Mouse (Mus musculus) neutrophil, adult 5-6 weeks (primary cell): Measurements from ENCODE around the gene Gapdhs. TPM values are rescaled to one million over a fixed set of nuclear protein-coding genes. Genes with fewer than 3 reads are reported as not detected.
"Not testable (repeated sequence)": the region's sequence is repeated elsewhere in the genome, so short reads cannot be mapped to it uniquely, and the experiment has no call there.

ENCODE experiments used
- ATAC-seq: fragments of 151-379, 151-347 bp; 2 replicates; pipeline ENCODE4 v1.8.0; 2017; ENCODE audit warnings: mild to moderate bottlenecking, moderate TSS enrichment; ENCODE audit not compliant: insufficient number of reproducible peaks, poor library complexity, low FRiP score, severe bottlenecking; ENCODE audit errors: extremely low read depth
- total RNA-seq: library from RNA; stranded (forward); fragments of 200-1000 nt; gene quantifications from 2 replicates; pipeline ENCODE4 v1.2.3, GENCODE M21; 2017

Gene Gapdhs
- total RNA-seq, 1 experiment from 2014 or later = not detected

DNA sequence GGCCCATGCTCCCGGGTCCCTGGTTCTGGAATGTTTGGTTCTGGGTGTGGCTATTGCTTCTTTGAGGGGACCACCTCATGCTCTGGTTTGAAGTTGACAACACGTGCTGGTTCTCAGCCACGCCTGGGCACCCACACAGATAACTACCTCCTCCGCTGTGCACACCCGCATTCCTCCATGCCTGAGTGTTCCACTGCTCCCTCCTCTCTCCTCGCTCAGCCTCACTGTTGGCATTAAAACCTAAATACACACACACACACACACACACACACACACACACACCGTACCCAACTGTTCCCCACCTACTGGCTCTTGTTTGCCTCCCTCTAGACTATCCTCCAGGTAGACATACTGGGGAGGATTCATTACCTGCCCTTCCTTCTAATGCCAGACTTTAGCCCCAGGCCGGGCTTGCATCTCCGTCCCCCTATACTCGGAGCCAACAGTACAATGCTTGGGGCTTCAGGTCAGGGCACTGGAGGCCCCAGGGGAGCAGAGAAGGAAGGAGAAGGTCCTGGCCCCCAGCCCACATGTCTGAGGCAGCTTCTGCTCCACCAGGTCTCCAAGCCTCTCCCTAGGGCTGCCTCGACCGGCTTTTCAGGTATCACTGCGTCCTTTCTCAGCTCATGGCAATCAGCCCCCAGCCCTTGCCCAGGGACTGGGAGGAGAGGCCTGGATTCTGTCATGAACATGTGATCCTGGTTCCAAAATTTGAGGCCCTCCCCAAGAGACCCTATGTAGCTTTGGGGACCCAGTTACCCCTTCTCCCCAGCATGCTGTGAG, 6.5 kb upstream of the Gapdhs start:
- no peak for ATAC-seq

DNA sequence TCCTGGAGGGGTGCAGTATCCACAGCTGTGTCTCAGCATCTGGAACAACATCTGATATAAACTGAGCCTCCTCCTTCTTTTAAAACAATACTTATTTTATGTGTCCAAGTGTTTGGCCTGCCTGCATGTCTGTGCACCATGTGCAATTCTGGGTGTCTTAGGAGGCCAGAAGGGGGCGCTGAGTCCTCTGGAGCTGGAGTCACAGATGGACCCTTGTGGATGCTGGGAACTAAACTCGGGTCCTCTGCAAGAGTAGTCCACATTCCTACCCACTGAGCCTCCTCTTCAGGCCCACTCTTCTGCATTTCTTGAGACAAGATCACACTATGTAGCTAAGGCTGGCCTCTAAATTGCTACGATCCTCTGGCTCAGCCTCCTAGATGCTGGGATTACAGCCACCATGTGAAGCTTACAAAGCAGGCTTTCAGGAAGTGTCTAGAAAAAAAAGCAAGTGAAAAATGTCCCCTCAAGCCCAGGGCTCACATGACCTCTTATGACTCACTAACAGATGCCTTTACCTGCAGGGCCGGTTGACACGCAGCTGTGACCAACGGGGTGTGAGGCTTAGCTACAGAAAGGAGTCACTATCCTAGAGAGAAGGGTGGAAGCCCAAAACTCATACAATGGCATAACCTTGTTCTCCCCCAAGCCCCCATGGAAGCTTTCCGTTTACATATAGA, 4.2 kb upstream of the Gapdhs start:
- no peak for ATAC-seq

DNA sequence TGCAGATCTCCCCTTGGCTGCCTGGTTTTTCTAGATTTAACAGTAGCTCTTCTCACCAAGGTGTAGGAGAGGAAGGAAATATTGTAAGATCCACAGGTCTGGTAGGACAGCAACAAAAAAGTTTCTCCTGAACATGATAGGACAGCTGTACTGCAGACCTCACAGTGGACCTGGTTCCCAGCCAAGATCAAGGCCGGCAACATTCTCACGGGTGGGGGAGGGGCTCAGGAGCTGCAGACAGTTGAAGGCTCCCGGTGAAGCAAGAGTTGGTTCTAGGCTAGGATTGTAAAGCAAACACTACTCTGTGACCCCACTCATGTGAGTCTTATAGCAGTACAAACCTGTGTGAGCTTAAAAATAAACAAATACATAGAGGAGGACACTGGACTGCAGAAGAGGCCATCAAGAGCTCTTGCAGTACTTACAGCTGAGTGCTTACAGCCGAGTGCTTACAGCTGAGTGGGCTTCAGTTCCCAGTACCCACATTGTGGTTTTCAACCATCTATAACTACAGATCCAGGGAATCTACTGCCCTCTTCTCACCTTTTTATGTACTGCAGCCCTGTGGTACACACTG, 629 bp upstream of the Gapdhs start:
- ATAC-seq = no peak

DNA sequence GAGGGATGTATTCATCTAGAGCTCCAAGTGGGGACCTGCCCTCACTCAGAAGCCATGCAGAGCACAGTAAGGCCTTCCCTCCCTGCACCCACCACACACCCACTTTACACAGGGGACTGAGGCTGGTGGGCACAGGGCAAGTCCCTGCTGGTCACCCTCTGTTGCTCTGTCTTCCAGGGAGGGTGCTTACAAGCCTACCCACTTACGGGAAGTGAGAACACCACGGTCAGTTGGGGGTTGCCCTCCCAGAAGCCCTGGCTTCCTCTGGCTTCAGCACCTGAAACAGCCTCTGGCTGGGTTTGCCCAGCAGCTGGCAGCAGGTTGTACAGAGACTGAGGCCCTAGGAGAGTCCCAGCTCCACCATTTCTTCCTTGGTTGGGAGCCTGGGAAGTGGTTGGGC, 911 bp downstream of the Gapdhs start:
- ATAC-seq = peak; percentile 42; the same call in 1 of the 2 replicates

DNA sequence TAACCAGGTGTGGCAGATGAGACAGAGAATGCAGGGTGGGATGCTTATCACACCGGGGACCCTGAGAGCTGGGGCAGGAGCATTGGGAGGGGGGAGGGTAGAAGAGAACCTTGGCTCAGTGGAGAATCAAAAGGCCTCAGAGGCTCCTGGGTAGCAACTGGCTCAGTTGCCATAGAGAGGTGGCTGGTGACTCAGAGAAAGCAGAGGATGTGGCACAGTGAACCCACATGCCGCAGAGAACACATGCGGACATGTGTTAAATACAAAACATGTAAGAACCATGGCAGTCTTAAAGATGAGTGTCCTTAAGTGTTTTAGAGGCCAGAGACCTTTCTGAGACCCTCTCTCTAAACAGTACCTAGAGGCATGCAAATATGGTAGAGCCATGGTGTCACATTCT, 7.3 kb downstream of the Gapdhs start:
- ATAC-seq = no peak

DNA sequence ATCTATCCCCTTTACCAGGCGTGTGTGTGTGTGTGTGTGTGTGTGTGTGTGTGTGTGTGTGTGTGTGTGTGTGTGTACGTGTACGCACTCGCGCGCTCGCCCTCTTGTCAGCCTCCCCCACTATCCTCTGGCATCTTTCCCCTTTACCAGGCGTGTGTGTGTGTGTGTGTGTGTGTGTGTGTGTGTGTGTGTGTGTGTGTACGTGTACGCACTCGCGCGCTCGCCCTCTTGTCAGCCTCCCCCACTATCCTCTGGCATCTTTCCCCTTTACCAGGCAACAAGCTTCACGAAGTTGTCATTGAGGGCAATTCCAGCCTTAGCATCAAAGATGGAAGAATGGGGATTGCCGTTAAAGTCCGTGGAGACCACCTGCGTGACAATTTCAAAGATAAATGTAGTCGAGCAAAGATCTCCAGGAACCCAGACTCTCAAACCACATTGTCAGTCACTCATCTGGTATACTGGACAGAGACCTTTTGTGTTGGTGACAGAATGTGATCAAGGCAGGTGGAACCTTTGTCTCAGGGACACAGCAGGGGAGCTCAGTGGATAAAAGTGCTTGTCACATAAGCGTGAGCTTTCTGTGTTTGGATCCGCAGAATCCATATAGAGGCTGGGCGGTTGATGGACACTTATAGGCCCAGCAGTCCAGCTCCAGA, 13.3 kb downstream of the Gapdhs start:
- ATAC-seq = not testable (repeated sequence)

DNA sequence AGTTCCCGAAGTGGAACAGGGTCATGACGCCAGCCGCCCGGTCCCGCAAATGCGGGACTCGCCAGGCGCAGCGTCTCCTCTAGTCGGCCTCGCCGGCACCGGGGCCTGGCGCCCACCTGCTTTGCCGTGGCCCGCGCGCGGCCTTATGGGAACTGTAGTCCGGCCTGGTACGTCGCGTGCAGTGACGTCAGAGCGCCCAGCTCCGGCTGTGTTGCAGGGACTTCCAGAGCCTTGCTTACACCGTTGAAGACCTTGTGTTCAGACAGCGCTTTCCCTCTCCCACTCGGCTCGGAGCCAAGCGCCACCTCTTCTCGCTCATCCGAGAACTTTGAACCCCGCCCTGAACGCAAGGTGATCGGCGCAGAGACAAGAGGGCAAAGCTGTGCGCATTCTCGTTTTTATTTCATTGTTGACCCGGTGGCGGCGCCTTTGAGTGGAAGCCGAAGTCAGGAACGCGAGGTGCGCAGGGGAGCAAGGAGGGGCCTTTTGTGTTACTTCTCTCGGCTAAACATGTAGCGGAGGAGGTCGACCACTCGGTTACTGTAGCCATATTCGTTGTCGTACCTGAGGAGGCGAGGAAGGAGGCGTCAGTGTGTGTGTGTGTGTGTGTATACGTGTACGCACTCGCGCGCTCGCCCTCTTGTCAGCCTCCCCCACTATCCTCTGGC, 14.0 kb downstream of the Gapdhs start, which contains the start of gene Tmem147:
Tmem147 (minus strand) TSS at position 145 of the 668 bp plus-strand sequence.
- ATAC-seq = peak; percentile 85

DNA sequence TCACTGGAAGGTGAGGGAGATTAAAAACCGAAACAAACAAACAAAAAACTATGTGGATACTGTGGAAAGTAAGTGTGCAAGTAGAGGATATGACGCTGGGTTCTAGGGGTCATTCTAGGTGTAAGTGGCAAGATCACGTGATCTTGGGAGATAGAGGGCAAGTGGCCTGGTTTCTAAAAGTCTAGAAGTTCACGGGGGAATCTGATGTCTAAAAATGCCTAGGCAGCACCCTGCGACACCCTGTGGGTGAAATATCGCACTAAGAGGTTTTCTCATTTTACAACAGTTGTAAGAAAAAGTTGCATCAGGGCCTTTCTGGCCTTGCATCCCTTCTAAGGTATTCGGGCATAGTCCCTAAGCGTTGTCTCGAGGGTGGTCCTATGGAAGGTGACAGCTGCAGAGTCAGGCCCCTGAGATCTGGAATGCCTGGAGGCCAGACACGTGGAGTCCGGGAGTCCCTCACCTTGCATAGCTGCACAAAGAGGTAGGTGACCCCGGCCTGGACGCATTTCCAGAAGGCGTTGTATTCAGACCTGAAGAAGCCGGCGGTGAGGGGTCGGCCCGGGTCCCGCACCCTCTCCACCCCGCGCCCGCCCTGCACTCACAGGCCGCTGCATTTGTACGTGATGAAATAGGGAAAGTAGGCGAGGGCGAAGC, 14.6 kb downstream of the Gapdhs start:
- ATAC-seq = no peak

DNA sequence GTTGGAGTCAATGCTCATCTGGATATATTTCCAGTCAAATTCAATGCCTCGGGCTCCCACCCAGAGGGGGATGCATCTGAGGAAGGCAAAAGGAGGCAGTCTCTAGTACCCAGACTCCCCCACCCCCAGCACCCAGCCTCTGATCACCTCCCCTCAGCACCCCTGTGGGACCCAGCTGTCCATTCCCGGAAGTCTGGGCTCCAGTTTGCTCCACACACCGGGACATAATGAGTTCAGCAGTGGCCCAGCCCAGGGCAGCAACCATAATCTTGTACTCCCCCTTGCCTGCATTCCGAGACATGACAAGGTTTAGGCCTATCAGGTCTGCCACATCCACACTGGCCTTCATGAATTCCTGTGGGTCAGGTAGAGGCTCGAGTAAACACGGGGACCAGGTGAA, 15.3 kb downstream of the Gapdhs start:
- ATAC-seq = no peak

DNA sequence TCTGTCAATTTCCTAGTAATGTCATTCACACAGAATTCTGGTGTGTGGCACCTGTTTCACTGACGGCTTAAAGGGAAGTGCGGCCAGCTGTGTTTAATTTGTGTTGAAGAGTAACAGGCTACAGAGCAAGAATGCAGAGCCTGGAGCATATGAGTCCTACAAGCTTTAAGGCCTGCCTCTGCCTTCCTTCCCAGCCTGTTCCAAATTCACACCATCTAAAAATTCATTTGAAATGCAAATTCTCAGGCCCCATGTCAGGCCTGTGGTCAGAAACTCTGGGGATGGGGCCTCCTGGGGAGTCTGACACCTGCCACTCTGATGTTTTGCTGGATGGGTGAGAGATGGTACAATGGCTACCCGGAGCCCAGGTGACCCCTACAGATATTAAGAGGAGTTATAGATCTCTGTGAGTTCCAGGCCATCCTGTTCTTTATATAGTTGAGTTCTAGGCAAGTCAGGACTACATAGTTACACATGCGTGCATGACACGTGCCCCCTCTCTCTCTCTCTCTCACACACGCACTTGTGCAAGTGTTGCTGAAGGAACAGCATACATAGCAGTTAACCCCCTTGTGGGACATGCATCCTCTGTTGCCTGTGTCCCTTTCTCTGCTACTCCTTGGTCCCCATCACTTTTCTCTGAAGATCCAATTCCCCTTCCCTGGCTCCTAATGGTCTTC, 20.1 kb downstream of the Gapdhs start:
- ATAC-seq = no peak

DNA sequence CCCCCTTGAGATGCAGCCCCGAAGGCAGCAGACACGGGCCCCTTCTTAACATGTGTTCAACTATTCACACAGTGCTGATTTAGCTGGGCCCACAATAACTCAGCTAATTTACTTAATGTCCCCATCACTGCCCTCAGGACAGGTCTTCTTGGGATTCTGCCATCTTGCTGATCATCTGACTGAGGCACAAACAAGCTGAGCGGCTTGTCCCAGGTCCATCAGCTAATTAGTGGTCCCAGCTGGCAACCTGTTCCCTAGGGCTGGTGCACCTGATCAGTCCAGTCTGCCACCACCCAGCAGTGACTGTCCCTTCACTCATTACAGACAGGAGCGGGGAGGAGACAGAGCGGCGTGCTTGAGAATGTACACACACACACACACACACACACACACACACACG, 22.2 kb downstream of the Gapdhs start:
- no peak for ATAC-seq

DNA sequence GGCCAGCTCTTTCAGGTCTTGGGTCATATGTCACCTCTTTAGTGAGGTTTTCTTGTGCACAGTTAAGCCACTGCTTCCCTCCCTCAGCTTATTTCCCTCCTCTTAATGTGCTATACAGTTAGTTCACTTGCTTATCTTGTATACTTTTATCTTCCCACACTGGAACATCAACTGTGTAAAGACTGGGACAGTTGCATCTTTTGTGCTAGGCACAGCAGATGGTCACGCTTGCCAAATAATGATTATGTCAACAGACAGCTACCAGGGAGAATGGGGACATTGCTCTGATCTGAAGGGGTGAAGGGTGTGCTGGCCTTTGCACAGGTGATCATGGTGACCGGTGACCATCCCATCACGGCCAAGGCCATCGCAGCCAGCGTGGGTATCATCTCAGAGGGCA, 23.8 kb downstream of the Gapdhs start:
- no peak for ATAC-seq

DNA sequence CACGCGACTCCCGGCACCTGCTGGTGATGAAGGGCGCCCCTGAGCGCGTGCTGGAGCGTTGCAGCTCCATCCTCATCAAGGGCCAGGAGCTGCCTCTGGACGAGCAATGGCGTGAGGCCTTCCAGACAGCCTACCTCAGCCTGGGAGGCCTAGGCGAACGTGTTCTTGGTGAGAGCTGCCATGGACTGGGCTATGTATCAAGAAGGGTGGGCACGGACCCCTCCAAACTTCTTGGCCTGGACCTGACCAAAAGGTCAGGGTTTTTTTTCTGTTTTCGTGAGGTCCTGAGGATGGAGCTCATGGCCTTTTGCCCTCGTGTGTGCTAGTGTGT, 25.8 kb downstream of the Gapdhs start:
- ATAC-seq = no peak

DNA sequence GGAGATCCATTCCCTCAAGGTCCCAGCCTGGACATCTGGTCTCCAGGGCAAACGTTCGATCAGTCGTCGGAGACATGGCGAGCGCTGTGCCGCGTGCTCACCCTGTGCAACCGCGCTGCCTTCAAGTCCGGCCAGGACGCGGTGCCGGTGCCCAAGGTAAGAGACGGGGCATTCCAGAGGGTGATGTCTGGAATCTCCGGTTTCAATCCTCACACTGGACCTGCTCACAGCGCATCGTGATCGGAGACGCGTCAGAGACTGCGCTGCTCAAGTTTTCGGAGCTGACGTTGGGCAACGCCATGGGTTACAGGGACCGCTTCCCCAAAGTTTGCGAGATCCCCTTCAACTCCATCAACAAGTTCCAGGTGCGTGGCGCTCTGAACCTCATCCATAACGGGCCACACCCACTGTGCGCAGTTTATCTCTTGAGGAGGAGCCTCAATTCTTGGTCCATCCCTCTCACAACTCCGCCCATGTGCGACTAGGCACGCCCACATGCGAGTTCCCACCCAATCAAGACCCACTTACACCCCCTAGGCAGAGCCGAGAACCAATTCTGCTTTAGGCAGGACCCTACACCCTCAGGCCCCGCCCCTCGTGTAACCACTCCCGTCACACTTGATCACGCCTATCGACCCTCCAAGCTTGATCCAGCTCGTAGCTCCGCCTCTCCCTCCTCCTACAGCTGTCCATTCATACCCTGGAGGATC, 26.3 kb downstream of the Gapdhs start:
- ATAC-seq = peak; percentile 59

DNA sequence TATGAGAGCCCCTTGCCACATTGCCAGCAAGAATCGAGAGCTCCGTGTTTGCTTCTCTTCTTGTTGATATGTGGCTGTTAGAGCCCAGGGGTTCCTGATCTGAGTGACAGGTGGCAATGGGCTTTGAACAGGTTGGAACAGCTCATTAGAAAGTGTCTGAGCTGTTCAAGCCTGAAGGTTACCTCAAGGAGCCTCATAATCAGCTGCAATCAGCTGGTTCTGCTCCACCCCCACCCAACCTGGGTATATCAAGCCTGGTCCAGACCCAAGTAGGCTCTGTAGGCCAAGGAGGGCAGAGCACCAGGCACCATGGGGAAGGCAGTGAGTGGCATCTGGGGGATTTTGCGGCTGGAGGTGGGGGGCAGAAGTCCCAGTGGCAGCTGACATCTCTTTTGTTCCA, 31.5 kb downstream of the Gapdhs start, which contains the start of gene Atp4a:
Atp4a (plus strand) TSS at position 268 of the 400 bp plus-strand sequence.
- no peak for ATAC-seq

DNA sequence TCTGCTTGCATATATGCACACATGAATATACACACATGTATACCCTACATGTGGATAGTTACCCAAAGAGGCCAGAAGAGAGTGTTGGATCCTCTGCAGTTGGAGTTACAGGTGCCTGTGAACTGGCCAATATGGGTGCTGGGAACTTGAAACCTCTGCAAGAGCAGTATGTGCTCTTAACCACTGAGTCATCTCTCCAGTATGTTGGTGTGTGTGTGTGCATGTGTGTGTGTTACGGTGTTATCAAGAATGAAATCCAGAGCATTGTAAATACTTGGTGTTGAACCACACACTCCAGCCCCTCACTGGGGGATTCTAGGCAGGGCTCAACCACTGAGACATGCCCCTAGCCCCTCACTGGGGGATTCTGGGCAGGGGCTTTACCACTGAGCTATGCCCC, 36.0 kb downstream of the Gapdhs start:
- ATAC-seq = no peak

DNA sequence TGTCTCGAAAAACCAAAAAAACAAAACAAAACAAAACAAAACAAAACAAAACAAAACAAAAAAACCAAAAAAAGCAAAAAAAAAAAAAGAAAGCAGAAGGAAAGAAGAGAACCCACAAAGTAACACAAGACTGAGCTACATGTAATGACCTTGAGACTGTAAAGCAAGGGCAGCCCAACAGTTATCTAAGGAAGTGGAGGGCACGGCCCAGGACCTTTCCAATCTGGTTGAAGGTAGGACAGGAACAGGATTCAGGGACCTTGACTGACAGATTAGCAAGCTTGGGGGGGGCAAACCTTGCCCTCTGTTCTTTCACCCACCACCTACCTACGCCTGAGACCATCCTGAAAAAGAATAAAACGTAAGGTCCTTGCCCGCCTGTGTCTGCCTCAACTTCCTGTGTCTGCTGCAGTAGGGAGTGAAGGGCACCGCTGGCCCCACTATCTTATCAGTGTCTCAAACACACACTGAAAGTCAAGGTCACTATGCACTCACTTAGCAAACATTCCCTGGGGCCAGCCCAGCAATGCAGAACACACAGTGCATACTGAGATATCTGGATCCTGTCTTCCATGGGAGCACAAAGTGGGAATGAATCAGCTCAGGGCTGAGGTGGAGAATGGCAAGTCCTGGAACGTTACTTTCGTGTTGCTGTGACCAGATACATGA, 37.1 kb downstream of the Gapdhs start:
- ATAC-seq = no peak
